Mouse (Mus musculus) gastrocnemius, adult 2 months (tissue): Measurements from ENCODE around the gene March10. TPM values are rescaled to one million over a fixed set of nuclear protein-coding genes. Genes with fewer than 3 reads are reported as not detected.
A peak's percentile ranks its signal among the peaks of the same experiment; 100 is the strongest.

Source experiments
- DNase-seq: peaks from one replicate; pipeline ENCODE4 v3.0.0; 2022
- H3K27ac ChIP-seq: fragments of 200-600 bp; 2 replicates; pipeline ENCODE4 v1.8.1; 2022; ENCODE audit warnings: mild to moderate bottlenecking
- H3K4me3 ChIP-seq: fragments of 200-600 bp; 2 replicates; pipeline ENCODE4 v1.8.1; 2022; ENCODE audit warnings: mild to moderate bottlenecking, moderate library complexity
- CTCF ChIP-seq: fragments of 200-600 bp; IDR thresholded peaks from 2 replicates; pipeline ENCODE4 v1.8.1; 2022; ENCODE audit warnings: antibody characterized with exemption, mild to moderate bottlenecking, moderate library complexity
- intact Hi-C: fragments of 180-260 bp; cut with DNase I; formaldehyde crosslinking; loops from one replicate; pipeline ENCODE4 v1.15.1; 2025
- total RNA-seq, 2 experiments: library from RNA; stranded (reverse); gene quantifications; 2 replicates each; pipeline ENCODE4 v1.2.3; 2021

The March10 gene
- total RNA-seq, 2 experiments from 2014 or later = not detected

- DNase-seq = no peak
- no peak for TF ChIP-seq CTCF
- no peak overlapping the region for H3K4me3 ChIP-seq
- H3K27ac ChIP-seq = no peak overlapping the region
- intact Hi-C loops = no loop called here
Measured at GRCm38 (mm10) chr11:105353891-105354280, 102.6 kb downstream of the March10 start.

GRCm38 (mm10) chr11:105352954-105353890, 103.3 kb downstream of the March10 start:
- peak; percentile 3; the same call in 1 of the 2 replicates for TF ChIP-seq CTCF
- H3K4me3 ChIP-seq = peak overlapping the region; percentile 21
- intact Hi-C loops = no loop called here
- DNase-seq = peak; percentile 91
- H3K27ac ChIP-seq = peak overlapping the region; percentile 75

GRCm38 (mm10) chr11:105352152-105352551, 104.4 kb downstream of the March10 start:
- intact Hi-C loops = no loop called here

GRCm38 (mm10) chr11:105350643-105351042, 105.9 kb downstream of the March10 start:
- no peak for TF ChIP-seq CTCF
- intact Hi-C loops = no loop called here
- Histone ChIP-seq H3K27ac (no peak overlapping the region), H3K4me3 (no peak overlapping the region)
- DNase-seq = no peak

More at GRCm38 (mm10) chr11:105352152-105352551, 104.4 kb downstream of the March10 start:
- Histone ChIP-seq H3K4me3 (no peak overlapping the region), H3K27ac (0 out of 2 replicates have a peak overlapping the region, but pooled peaks have one; percentile 35)
- DNase-seq = no peak
- no peak for TF ChIP-seq CTCF

GRCm38 (mm10) chr11:105349780-105350324, 106.7 kb downstream of the March10 start:
- TF ChIP-seq CTCF = no peak
- intact Hi-C loops = loop anchor here (5.0 kb wide), 2 partner anchors 78 to 242 kb away; no protein-coding TSS in a partner anchor

GRCm38 (mm10) chr11:105348495-105348982, 108.0 kb downstream of the March10 start:
- Histone ChIP-seq H3K27ac (no peak overlapping the region), H3K4me3 (no peak overlapping the region)
- intact Hi-C loops = loop anchor here (5.0 kb wide), 2 partner anchors 76 to 244 kb away; no protein-coding TSS in a partner anchor
- TF ChIP-seq CTCF = no peak
- DNase-seq = no peak

More at GRCm38 (mm10) chr11:105349780-105350324, 106.7 kb downstream of the March10 start:
- H3K27ac ChIP-seq = no peak overlapping the region
- no peak for DNase-seq
- no peak overlapping the region for H3K4me3 ChIP-seq

GRCm38 (mm10) chr11:105347162-105348161, 109.1 kb downstream of the March10 start:
- TF ChIP-seq CTCF = peak; percentile 95
- H3K27ac ChIP-seq = no peak overlapping the region
- peak overlapping the region; percentile 22 for H3K4me3 ChIP-seq
- DNase-seq = peak; percentile 89
- intact Hi-C loops = loop anchor here (2.0 to 5.0 kb wide), 3 partner anchors 75 to 563 kb away; no protein-coding TSS in a partner anchor

GRCm38 (mm10) chr11:105345284-105345683, 111.3 kb downstream of the March10 start:
- no peak for DNase-seq
- no peak overlapping the region for H3K4me3 ChIP-seq
- intact Hi-C loops = loop anchor here (5.0 kb wide), 2 partner anchors 73 to 247 kb away; no protein-coding TSS in a partner anchor
- no peak overlapping the region for H3K27ac ChIP-seq
- TF ChIP-seq CTCF = peak; percentile 61

- DNase-seq = no peak
- no peak for TF ChIP-seq CTCF
- Histone ChIP-seq H3K4me3 (no peak overlapping the region), H3K27ac (no peak overlapping the region)
- intact Hi-C loops = no loop called here
Measured at GRCm38 (mm10) chr11:105338596-105339390, 117.7 kb downstream of the March10 start.

- H3K27ac ChIP-seq = no peak overlapping the region
- no peak for TF ChIP-seq CTCF
- DNase-seq = no peak
- no peak overlapping the region for H3K4me3 ChIP-seq
- intact Hi-C loops = loop anchor here (5.0 kb wide), 1 partner anchor 52 kb away; no protein-coding TSS in a partner anchor
Measured at GRCm38 (mm10) chr11:105333867-105334670, 122.5 kb downstream of the March10 start.
